Mouse (Mus musculus) liver, adult 2 months (tissue): ENCODE measurements around the gene Ppargc1a. TPM values are rescaled to one million over a fixed set of nuclear protein-coding genes. Genes with fewer than 3 reads are reported as not detected.

Experiments
- DNase-seq: peaks from one replicate; pipeline ENCODE4 v3.0.0-alpha.2; 2011; ENCODE audit warnings: low read depth, low spot score; ENCODE audit errors: extremely low read depth
- H3K27ac ChIP-seq: fragments of 200-500 bp; replicated peaks from 2 replicates; pipeline ENCODE4 v1.5.1; 2012; ENCODE audit warnings: low read depth, mild to moderate bottlenecking, control low read depth, inconsistent platforms, low read length; ENCODE audit not compliant: insufficient read depth
- H3K27me3 ChIP-seq: fragments of 200-500 bp; 2 replicates; pipeline ENCODE4 v1.6.1; 2012; ENCODE audit warnings: mild to moderate bottlenecking, moderate library complexity, low read length, inconsistent platforms; ENCODE audit not compliant: control insufficient read depth, insufficient read depth
- H3K36me3 ChIP-seq: fragments of 200-500 bp; 2 replicates; pipeline ENCODE4 v1.6.1; 2012; ENCODE audit warnings: low read length, inconsistent platforms; ENCODE audit not compliant: control insufficient read depth, insufficient read depth
- H3K4me1 ChIP-seq: fragments of 200-500 bp; 2 replicates; pipeline ENCODE4 v1.6.1; 2011; ENCODE audit warnings: low read length; ENCODE audit not compliant: control insufficient read depth, insufficient read depth
- H3K4me3 ChIP-seq: fragments of 200-500 bp; 2 replicates; pipeline ENCODE4 v1.5.1; 2011; ENCODE audit warnings: low read depth, mild to moderate bottlenecking, control low read depth, low read length, moderate library complexity; ENCODE audit not compliant: insufficient read depth
- H3K79me2 ChIP-seq: fragments of 200-500 bp; 2 replicates; pipeline ENCODE4 v1.6.1; 2012; ENCODE audit warnings: inconsistent platforms, mild to moderate bottlenecking, low read length, moderate library complexity; ENCODE audit not compliant: control insufficient read depth, insufficient read depth
- H3K9ac ChIP-seq: fragments of 200-500 bp; 2 replicates; pipeline ENCODE4 v1.6.1; 2012; ENCODE audit warnings: low read depth, mild to moderate bottlenecking, control low read depth, inconsistent platforms, low read length
- CTCF ChIP-seq: fragments of 200-500 bp; IDR thresholded peaks from 2 replicates; pipeline ENCODE4 v1.5.1; 2011; ENCODE audit warnings: low read depth, low read length, control low read depth
- POLR2A ChIP-seq: fragments of 200-500 bp; IDR thresholded peaks from 2 replicates; pipeline ENCODE4 v1.6.1; 2011; ENCODE audit warnings: low read length, control low read depth; ENCODE audit not compliant: insufficient read depth; ENCODE audit errors: extremely low read depth
- WGBS: fragments of 180-500 bp; shearing (Covaris S2); methylation state at CpG from one replicate; pipeline ENCODE4 v1.1.7; 2018; 5-methylcytosine and 5-hydroxymethylcytosine counted together
- polyA plus RNA-seq: library from polyadenylated mRNA; depleted of rRNA; stranded (reverse); fragments of >200 nt; gene quantifications from 2 replicates; pipeline ENCODE4 v1.2.3, GENCODE M21; 2012
- total RNA-seq: library from RNA; depleted of rRNA; stranded (reverse); fragments of >200 nt; gene quantifications from 2 replicates; pipeline ENCODE4 v1.2.3, GENCODE M21; 2014

Ppargc1a gene
- total and polyA plus RNA-seq, 2 experiments, result 1.6 to 5.4 TPM

DNA sequence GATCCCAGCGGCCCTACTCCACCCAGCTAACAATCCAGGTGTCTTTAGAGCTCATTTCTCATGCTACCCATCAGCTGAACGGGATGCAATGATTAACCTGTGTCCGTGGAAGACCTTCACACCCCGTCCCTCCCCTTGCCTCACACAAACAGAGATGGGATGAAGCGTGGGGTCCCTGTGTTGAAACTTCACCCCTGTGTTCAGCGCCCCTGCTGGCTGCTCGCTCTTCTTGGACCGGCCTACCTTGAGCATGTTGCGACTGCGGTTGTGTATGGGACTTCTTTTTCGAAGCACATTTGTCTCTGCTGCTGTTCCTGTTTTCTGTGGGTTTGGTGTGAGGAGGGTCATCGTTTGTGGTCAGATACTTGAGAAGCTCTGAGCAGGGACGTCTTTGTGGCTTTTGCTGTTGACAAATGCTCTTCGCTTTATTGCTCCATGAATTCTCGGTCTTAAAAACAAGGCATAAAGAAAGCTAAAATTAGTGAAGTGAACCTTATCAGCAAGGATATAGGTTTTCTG, 73.1 kb downstream of the Ppargc1a start:
- Histone ChIP-seq H3K79me2 (no peaks in the 10 kb centered on the region), H3K4me3 (no peak overlapping the region), H3K27ac (no peak overlapping the region), H3K36me3 (peaks cover 8% of the 10 kb centered on the region; the same call in 1 of the 2 replicates), H3K9ac (no peak overlapping the region), H3K4me1 (no peaks in the 10 kb centered on the region), H3K27me3 (no peaks in the 10 kb centered on the region)
- TF ChIP-seq CTCF, result no peak
- TF ChIP-seq POLR2A, result no peak
- no peak for DNase-seq
- 84% methylated on average over 15 of the region's 15 CpGs for WGBS

DNA sequence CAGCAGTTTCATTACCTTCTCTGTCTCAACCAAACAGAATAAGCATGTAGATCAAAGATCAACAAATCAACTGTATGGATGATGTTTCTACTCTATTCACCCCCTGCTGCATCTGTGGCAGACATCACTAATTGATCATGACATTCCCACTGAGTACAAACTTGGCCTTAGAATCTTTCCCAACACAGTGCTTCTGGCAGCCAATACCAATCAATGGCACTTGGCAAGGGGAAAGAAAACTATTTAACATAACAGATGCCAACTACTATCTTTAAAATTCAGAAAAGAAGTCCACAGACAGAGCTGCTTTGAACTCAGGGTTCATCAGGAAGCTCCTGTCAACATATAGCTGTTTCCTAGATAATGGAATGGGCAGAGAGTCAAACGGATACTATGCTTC, 83.8 kb downstream of the Ppargc1a start:
- H3K9ac ChIP-seq, result no peak overlapping the region
- no peak overlapping the region for H3K27ac ChIP-seq
- H3K4me1 ChIP-seq, result no peaks in the 10 kb centered on the region
- H3K36me3 ChIP-seq, result peaks cover 4% of the 10 kb centered on the region
- WGBS, result 16% methylated on average over 1 of the region's 1 CpGs
- no peaks in the 10 kb centered on the region for H3K27me3 ChIP-seq
- peak; percentile 90 for DNase-seq
- H3K79me2 ChIP-seq, result no peaks in the 10 kb centered on the region
- no peak for TF ChIP-seq POLR2A
- TF ChIP-seq CTCF, result no peak
- H3K4me3 ChIP-seq, result no peak overlapping the region

DNA sequence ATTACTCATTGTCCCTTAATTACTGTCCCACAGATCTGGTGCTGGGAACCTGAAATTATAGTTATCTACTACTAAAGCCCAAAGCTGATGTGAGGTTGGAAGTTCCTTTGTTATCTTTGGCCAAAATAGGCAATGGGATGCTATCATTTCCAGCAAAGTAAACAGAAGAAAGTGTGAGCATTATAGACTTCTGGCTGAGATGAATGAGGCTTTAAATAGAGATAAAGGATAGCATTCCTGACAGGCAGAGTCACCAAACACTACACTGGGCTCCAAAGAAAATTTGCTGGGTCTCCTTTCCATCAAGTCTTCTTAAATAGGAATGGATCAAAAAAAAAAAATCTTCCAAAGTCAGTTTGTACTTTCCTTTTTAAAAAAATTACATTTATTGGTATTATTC, 87.7 kb downstream of the Ppargc1a start:
- TF ChIP-seq CTCF (no peak), POLR2A (no peak)
- Histone ChIP-seq H3K27me3 (no peaks in the 10 kb centered on the region), H3K36me3 (peaks cover 4% of the 10 kb centered on the region; the same call in 1 of the 2 replicates), H3K9ac (no peak overlapping the region), H3K27ac (no peak overlapping the region), H3K4me1 (no peaks in the 10 kb centered on the region), H3K4me3 (no peak overlapping the region), H3K79me2 (no peaks in the 10 kb centered on the region)
- no peak for DNase-seq

DNA sequence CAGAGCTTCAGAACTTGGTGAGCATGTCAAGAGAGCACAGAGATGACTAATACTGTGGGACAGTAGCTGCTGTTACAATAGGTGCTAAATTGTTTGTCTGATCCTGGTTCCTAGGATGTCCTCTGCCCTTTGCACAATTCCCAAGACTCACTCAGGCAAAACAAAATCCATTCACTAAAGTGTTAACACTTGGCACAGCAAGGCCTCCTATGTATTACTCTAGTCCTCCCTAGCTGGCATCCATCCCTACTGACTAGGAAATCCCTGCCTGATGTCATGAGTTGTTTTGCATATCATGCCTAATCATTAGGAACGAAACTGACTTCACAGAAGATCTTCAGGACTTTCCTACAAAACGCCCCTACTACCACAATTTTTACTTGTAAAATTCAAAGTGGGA, 88.1 kb downstream of the Ppargc1a start:
- Histone ChIP-seq H3K27me3 (no peaks in the 10 kb centered on the region), H3K27ac (no peak overlapping the region), H3K4me3 (no peak overlapping the region), H3K36me3 (peaks cover 4% of the 10 kb centered on the region; the same call in 1 of the 2 replicates), H3K9ac (no peak overlapping the region), H3K79me2 (no peaks in the 10 kb centered on the region), H3K4me1 (no peaks in the 10 kb centered on the region)
- no peak for DNase-seq
- no peak for TF ChIP-seq CTCF
- no peak for TF ChIP-seq POLR2A
- WGBS, result 61% methylated on average over 2 of the region's 2 CpGs

DNA sequence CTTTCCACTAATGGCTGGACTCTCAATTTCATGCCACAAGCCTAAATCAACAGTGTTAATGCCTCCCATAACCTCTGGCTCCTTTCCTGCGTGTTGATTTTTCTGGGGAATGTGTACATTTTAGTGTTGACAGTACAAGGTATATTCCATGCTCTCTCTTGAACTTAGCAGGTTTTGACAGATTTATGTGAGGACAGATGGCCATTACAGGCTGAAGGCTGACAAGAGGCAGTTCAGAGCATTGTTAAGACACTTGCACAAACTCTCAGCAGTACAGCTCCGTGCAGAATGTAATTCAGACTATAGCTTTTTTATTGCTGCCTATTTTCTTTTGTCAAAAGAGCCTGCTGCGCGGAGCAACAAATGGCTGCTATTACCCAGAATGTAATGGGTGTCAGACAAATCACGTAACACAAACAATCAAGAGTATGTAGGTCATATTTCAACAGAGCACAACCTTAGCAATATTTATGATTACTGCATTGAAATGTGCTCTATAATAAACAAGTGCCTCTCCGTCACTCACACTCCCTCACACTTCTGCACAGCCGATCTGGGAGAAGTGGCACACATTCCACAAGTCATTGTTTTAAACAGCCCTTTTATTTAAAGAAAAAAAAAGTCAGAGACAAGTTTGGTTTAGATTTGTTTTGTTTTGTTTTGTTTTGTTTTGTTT, 89.1 kb downstream of the Ppargc1a start:
- TF ChIP-seq POLR2A (no peak), CTCF (no peak)
- no peak overlapping the region for H3K4me3 ChIP-seq
- H3K36me3 ChIP-seq, result peaks cover 4% of the 10 kb centered on the region; the same call in 1 of the 2 replicates
- no peak overlapping the region for H3K9ac ChIP-seq
- no peaks in the 10 kb centered on the region for H3K27me3 ChIP-seq
- H3K27ac ChIP-seq, result no peak overlapping the region
- H3K79me2 ChIP-seq, result no peaks in the 10 kb centered on the region
- H3K4me1 ChIP-seq, result no peaks in the 10 kb centered on the region
- DNase-seq, result no peak
- WGBS, result 65% methylated on average over 7 of the region's 7 CpGs

DNA sequence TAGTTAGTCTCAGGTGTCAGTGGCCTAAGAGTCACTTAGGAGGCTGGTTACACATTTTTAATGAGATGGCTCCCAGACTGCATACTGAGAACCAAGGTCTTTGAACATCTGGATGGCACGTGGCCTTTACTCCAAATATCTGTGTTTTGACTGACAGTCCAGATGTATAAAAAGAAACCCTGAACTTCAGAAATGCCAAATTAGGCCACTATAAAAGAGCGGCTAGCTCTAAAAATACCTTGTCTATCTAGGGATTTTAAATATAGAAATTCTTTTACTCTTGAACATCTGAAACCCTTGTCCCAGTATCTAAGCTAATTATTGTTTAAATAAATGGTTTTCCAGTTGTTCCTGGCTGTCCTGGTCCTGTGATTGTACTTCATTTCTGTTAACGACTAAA, 90.4 kb downstream of the Ppargc1a start:
- no peaks in the 10 kb centered on the region for H3K79me2 ChIP-seq
- H3K27me3 ChIP-seq, result no peaks in the 10 kb centered on the region
- no peak overlapping the region for H3K4me3 ChIP-seq
- H3K9ac ChIP-seq, result no peak overlapping the region
- WGBS, result 85% methylated on average over 3 of the region's 3 CpGs
- DNase-seq, result no peak
- no peaks in the 10 kb centered on the region for H3K4me1 ChIP-seq
- H3K36me3 ChIP-seq, result peaks cover 6% of the 10 kb centered on the region; the same call in 1 of the 2 replicates
- TF ChIP-seq CTCF (no peak), POLR2A (no peak)
- no peak overlapping the region for H3K27ac ChIP-seq
